Mouse (Mus musculus): Measurements from ENCODE around the gene Rasl10a.
A peak's percentile ranks its signal among the peaks of the same experiment; 100 is the strongest.

Gene Rasl10a

GRCm38 (mm10) chr11:5089147-5089546 is 31.2 kb downstream of the Rasl10a start:
- Histone ChIP-seq H3K36me3 (ENCODE audit: control insufficient read depth, insufficient read depth, low read length, poor library complexity, severe bottlenecking) (peaks cover 33% of the 10 kb centered on the region), H3K27me3 (ENCODE audit: control insufficient read depth, insufficient read depth, low read length, poor library complexity, severe bottlenecking) (no peaks in the 10 kb centered on the region)
- DNase-seq (ENCODE audit: low read depth, low spot score), result no peak

GRCm38 (mm10) chr11:5091706-5092105 is 33.8 kb downstream of the Rasl10a start:
- peaks cover 24% of the 10 kb centered on the region for H3K36me3 ChIP-seq (ENCODE audit: control insufficient read depth, insufficient read depth, low read length, poor library complexity, severe bottlenecking)
- no peaks in the 10 kb centered on the region for H3K27me3 ChIP-seq (ENCODE audit: control insufficient read depth, insufficient read depth, low read length, poor library complexity, severe bottlenecking)
- peak; percentile 47 for DNase-seq (ENCODE audit: low read depth, low spot score)

- peaks cover 8% of the 10 kb centered on the region for H3K36me3 ChIP-seq (ENCODE audit: control insufficient read depth, insufficient read depth, low read length, poor library complexity, severe bottlenecking)
- no peak for DNase-seq (ENCODE audit: low read depth, low spot score)
- no peaks in the 10 kb centered on the region for H3K27me3 ChIP-seq (ENCODE audit: control insufficient read depth, insufficient read depth, low read length, poor library complexity, severe bottlenecking)
These were observed 37.9 kb downstream of the Rasl10a start for GRCm38 (mm10) chr11:5095877-5096276.

GRCm38 (mm10) chr11:5096480-5097020 is 38.6 kb downstream of the Rasl10a start:
- peaks cover 8% of the 10 kb centered on the region for H3K36me3 ChIP-seq (ENCODE audit: control insufficient read depth, insufficient read depth, low read length, poor library complexity, severe bottlenecking)
- DNase-seq (ENCODE audit: low read depth, low spot score), result no peak
- no peaks in the 10 kb centered on the region for H3K27me3 ChIP-seq (ENCODE audit: control insufficient read depth, insufficient read depth, low read length, poor library complexity, severe bottlenecking)

GRCm38 (mm10) chr11:5098035-5098735 is 40.3 kb downstream of the Rasl10a start:
- no peaks in the 10 kb centered on the region for H3K36me3 ChIP-seq (ENCODE audit: control insufficient read depth, insufficient read depth, low read length, poor library complexity, severe bottlenecking)
- peak; percentile 41 for DNase-seq (ENCODE audit: low read depth, low spot score)
- H3K27me3 ChIP-seq (ENCODE audit: control insufficient read depth, insufficient read depth, low read length, poor library complexity, severe bottlenecking), result no peaks in the 10 kb centered on the region

GRCm38 (mm10) chr11:5098736-5099542 is 41.0 kb downstream of the Rasl10a start, which contains the start of the genes Rhbdd3 and Ewsr1:
Rhbdd3 (plus strand) TSS chr11:5098926.
Ewsr1 (minus strand) TSS chr11:5099266.
- H3K27me3 ChIP-seq (ENCODE audit: control insufficient read depth, insufficient read depth, low read length, poor library complexity, severe bottlenecking), result no peaks in the 10 kb centered on the region
- no peaks in the 10 kb centered on the region for H3K36me3 ChIP-seq (ENCODE audit: control insufficient read depth, insufficient read depth, low read length, poor library complexity, severe bottlenecking)
- DNase-seq (ENCODE audit: low read depth, low spot score), result peak; percentile 97

- H3K36me3 ChIP-seq (ENCODE audit: control insufficient read depth, insufficient read depth, low read length, poor library complexity, severe bottlenecking), result no peaks in the 10 kb centered on the region
- H3K27me3 ChIP-seq (ENCODE audit: control insufficient read depth, insufficient read depth, low read length, poor library complexity, severe bottlenecking), result no peaks in the 10 kb centered on the region
- DNase-seq (ENCODE audit: low read depth, low spot score), result peak; percentile 77
These were observed 41.8 kb downstream of the Rasl10a start for GRCm38 (mm10) chr11:5099576-5100183.

- Histone ChIP-seq H3K36me3 (ENCODE audit: control insufficient read depth, insufficient read depth, low read length, poor library complexity, severe bottlenecking) (no peaks in the 10 kb centered on the region), H3K27me3 (ENCODE audit: control insufficient read depth, insufficient read depth, low read length, poor library complexity, severe bottlenecking) (no peaks in the 10 kb centered on the region)
- DNase-seq (ENCODE audit: low read depth, low spot score), result peak; percentile 29
These were observed 42.4 kb downstream of the Rasl10a start for GRCm38 (mm10) chr11:5100283-5100682.

GRCm38 (mm10) chr11:5100801-5101200 is 42.9 kb downstream of the Rasl10a start:
- Histone ChIP-seq H3K36me3 (ENCODE audit: control insufficient read depth, insufficient read depth, low read length, poor library complexity, severe bottlenecking) (no peaks in the 10 kb centered on the region), H3K27me3 (ENCODE audit: control insufficient read depth, insufficient read depth, low read length, poor library complexity, severe bottlenecking) (no peaks in the 10 kb centered on the region)
- no peak for DNase-seq (ENCODE audit: low read depth, low spot score)

GRCm38 (mm10) chr11:5101641-5102040 is 43.7 kb downstream of the Rasl10a start:
- no peak for DNase-seq (ENCODE audit: low read depth, low spot score)
- Histone ChIP-seq H3K27me3 (ENCODE audit: control insufficient read depth, insufficient read depth, low read length, poor library complexity, severe bottlenecking) (no peaks in the 10 kb centered on the region), H3K36me3 (ENCODE audit: control insufficient read depth, insufficient read depth, low read length, poor library complexity, severe bottlenecking) (no peaks in the 10 kb centered on the region; the same call in 1 of the 2 replicates)

- H3K27me3 ChIP-seq (ENCODE audit: control insufficient read depth, insufficient read depth, low read length, poor library complexity, severe bottlenecking), result no peaks in the 10 kb centered on the region
- no peak for DNase-seq (ENCODE audit: low read depth, low spot score)
- no peaks in the 10 kb centered on the region; the same call in 1 of the 2 replicates for H3K36me3 ChIP-seq (ENCODE audit: control insufficient read depth, insufficient read depth, low read length, poor library complexity, severe bottlenecking)
These were observed 44.5 kb downstream of the Rasl10a start for GRCm38 (mm10) chr11:5102384-5102783.

GRCm38 (mm10) chr11:5103986-5104509 is 46.1 kb downstream of the Rasl10a start:
- H3K27me3 ChIP-seq (ENCODE audit: control insufficient read depth, insufficient read depth, low read length, poor library complexity, severe bottlenecking), result no peaks in the 10 kb centered on the region
- no peak for DNase-seq (ENCODE audit: low read depth, low spot score)
- no peaks in the 10 kb centered on the region; the same call in 1 of the 2 replicates for H3K36me3 ChIP-seq (ENCODE audit: control insufficient read depth, insufficient read depth, low read length, poor library complexity, severe bottlenecking)

GRCm38 (mm10) chr11:5109441-5109840 is 51.5 kb downstream of the Rasl10a start:
- Histone ChIP-seq H3K36me3 (ENCODE audit: control insufficient read depth, insufficient read depth, low read length, poor library complexity, severe bottlenecking) (no peaks in the 10 kb centered on the region; the same call in 1 of the 2 replicates), H3K27me3 (ENCODE audit: control insufficient read depth, insufficient read depth, low read length, poor library complexity, severe bottlenecking) (no peaks in the 10 kb centered on the region)
- DNase-seq (ENCODE audit: low read depth, low spot score), result no peak
